Mouse (Mus musculus) MEL-GATA-1-ER (cell line): Measurements from ENCODE around the gene Phc2.
A peak's percentile ranks its signal among the peaks of the same experiment; 100 is the strongest.
"Not testable (repeated sequence)": the region's sequence is repeated elsewhere in the genome, so short reads cannot be mapped to it uniquely, and the experiment has no call there.

Experiments used
- DNase-seq: peaks from one replicate; pipeline ENCODE4 v3.0.0-alpha.2; 2012; ENCODE audit warnings: low read depth; ENCODE audit errors: extremely low read depth

Gene Phc2

DNA sequence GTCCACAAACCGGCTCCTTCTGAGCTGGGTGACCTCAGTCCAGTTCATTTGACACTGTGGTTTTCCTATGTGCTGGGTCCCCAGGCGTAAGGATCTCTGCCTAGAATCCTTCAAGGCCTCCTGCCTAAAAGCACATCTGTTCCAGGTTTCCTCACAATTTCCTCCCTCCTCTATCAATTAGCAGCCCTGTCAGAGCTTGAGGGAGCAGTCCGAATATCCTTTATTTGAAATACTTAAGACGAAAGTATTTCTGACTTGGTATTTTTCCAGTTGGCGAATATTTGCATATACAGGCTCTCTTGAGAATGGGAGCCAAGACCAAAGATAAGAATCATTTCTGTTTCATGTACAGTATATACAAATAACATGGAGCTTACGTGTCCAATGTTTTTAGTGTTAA is 8.6 kb upstream of the Phc2 start:
- DNase-seq = no peak

- DNase-seq = no peak
These were observed 7.7 kb upstream of the Phc2 start for GRCm38 (mm10) chr4:128646762-128647161.

DNA sequence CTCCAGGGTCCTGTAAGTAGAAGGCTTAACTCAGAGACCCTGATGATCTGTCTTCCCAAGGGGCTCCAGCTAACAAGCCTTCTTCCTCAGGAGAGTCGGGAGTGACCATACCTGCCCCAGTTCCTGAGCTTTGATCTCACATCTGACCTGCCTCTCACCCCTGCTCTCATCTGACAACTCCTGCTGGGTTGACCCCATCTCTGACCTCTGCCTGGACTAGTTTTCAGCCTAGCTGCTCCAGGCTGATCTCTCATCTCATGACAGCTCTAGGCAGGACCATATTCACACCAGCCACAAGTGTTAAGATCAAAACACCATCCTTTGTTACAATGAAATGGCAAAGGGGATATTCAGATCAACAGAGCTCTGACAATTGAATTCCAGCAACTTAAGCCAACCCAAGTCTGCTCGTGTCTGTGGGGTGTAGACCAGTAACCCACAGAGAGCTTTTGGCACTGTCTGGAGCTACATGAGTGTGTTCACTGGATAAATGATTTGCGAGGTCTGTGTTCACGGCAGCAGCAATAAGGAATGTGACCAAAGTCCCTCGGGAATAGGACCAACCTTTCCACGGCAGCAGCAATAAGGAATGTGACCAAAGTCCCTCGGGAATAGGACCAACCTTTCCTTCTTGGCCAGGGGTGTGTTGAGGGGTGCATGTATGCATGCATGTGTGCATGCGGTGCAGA is 5.8 kb upstream of the Phc2 start:
- no peak for DNase-seq

DNA sequence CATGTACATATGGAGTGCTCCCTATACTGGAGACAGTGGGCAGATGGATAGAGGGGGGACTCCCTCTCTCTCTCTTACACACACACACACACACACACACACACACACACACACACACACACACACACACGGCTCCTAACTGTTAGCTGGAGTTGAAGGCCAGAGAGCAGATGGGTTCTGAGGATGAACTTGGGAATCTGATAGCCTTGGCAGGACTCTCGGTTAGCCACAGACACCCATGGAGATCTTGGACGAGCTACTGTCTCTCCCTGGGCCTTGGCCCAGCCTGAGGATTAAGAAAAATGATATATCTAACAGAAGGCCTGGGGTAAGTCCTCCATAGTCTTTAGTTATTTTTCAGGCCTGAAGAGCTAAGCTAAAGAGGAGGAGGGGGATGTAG is 3.0 kb upstream of the Phc2 start:
- DNase-seq = no peak

DNA sequence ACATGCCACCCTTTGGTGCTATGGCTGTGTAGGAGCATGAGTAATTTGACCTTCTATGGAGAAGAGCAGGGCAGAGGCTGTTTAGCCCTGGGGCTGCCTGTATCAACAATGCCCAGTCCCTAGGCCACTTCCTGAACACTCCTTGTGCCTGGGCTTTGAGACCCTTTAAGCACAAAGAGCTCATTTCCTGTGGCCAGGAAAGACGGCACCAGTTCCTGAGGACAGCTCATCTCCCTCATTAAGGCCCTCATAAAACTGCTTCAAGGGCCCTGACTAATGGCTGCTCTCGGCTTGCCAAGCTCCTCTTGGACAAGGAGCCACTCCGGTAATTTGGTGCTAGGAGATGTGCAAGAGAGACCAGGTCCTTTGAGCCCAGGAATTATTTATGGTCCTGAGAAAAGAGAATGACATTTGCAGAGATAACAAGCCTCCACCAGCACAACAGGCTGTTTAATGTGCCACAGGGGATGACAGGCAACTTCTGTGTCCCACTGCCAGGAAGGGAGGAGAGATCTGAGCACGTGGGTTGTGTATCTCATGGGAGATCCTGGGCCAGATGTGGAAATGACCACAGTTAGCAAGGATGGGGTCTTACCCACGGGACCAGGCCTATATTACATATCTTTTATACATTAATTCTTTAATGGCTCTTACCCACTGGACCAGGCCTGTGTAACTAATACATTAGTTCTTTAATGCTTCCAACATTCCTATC is 1.8 kb upstream of the Phc2 start:
- no peak for DNase-seq

DNA sequence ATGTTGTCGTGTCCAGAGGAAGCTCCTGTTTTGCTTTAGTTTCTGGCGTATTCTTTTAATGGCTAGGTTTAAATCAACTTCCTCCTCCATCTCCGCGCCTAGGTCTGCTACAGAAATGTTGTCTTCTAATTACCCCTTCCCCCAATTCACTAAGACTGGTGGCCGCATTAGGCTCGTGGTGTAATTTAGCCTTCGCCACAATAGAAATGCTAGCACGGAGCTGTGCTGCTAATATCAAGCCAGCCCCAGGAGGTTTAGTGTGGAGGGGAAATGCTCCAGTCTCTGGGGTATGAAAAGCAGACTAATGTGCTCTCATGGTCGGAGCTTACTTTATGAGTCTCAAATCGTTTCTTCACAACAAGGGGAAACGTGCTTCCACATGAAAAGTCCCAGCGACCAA is 944 bp downstream of the Phc2 start:
- DNase-seq = no peak

- DNase-seq = no peak
These were observed 5.7 kb downstream of the Phc2 start for GRCm38 (mm10) chr4:128660196-128660595.

GRCm38 (mm10) chr4:128661063-128661462 is 6.6 kb downstream of the Phc2 start:
- no peak for DNase-seq

DNA sequence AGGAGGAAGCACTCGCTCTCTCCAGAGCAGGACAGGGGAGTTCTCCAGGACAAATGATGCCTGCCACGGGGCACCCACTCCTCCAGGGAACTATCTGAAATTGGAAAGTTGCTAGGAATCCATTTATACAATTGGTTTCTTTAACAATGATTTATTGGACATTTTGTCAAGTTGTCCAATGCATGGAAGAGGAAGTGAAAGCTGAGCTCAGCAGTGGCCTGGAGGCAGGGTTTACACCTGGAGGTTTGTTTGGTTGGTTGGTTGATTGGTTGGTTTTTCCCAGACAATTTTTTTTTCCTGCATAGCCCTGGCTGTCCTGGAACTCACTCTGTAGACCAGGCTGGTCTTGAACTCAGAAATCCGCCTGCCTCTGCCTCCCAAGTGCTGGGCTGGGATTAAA is 9.5 kb downstream of the Phc2 start:
- no peak for DNase-seq

DNA sequence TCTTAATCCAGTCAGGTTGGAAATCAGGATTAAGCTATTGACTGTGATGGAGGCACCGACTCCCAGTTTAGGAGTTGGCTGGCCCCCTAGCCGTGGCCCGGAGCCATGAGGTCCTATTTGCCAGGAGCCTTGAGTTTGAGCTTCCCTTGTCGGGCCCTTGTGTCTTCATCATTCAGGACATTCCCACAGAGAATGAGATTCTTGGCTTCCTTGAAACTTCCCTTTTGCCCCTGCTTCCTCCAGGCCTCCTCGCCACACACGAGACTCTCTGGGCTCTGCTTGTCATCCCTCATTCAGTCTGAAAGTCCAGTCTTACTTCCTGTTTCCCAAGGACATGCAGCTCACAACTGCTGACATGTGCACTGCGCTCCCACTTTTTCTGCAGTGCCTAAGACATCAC is 11.9 kb downstream of the Phc2 start:
- not testable (repeated sequence) for DNase-seq

DNA sequence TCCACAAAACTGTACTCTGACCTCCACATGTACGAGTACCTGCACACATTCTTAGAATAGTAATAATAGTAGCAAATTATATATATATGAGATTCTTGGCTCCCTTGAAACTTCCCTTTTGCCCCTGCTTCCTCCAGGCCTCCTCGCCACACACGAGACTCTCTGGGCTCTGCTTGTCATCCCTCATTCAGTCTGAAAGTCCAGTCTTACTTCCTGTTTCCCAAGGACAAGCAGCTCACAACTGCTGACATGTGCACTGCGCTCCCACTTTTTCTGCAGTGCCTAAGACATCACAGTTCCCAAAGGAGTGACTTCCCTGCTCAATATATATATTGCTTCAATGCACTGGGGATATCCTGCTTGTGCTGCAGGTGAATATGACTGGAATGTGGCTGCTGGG is 12.7 kb downstream of the Phc2 start:
- not testable (repeated sequence) for DNase-seq

DNA sequence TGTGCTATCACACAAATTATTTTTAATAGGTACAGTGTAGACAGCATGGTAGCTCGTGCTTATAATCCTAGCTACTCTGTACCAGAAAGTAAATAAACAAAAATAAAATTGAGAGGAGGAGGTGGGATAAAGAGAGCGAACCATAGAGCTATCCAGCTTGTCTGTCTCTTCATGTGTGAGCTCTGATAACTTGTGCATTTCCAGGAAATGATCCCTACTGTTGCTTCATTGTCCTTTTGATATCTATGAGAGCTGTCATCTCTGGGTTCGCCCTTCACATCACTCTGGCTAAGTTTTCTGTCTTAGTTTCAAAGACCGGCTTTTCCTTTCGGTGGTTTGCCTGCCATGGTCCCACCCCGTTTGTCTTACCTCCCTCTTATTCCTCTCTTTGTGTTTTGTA is 14.7 kb downstream of the Phc2 start:
- peak; percentile 27 for DNase-seq

DNA sequence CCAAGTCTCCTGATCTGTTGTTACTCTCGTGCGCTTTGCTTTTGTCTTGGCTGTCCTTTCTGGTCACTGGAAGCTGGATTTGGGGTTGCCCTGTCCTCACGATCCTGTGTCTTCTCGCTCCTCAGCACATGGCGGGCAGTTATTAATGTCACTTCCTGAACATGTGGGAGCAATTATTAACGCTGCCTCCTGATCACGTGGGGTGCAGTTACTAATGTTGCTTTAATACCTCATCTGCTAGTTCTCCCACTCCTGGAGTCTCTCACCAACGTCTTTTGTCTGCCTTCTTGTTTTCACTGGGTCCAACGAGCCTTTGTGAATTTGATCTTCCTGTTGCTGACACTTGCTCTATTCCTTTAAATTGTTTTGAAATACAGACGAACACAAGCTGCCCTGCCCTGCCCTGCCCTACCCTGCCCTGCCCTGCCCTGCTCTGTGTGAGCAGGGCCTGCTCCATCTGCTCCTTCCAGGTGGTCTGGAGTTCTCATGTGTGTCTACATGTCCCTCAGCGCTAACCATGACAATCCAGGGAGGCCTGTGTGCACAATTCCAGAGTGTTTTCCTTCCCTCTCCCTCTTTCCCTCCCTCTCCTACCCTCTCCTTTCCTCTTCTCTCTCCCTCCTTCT is 16.2 kb downstream of the Phc2 start:
- no peak for DNase-seq

DNA sequence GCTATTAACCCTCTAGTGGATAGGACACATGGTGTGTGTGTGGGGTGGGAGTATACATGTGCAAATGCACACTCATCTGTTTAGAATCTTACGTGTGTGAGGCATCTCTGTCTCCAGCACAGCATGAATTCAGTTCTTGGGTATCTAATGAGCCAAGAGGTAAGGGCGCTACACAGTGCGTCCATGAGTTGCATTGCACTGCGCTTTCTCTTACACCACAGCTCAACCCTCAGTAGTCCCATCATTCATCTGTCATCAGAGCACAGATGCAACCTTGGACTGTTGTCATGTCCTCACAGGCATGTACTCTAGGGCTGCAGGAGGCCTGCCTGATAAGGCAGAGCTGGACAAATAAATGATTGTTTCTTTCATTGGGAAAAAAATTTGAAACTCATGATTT is 18.0 kb downstream of the Phc2 start:
- no peak for DNase-seq

GRCm38 (mm10) chr4:128678564-128679217 is 24.2 kb downstream of the Phc2 start:
- DNase-seq = no peak

DNA sequence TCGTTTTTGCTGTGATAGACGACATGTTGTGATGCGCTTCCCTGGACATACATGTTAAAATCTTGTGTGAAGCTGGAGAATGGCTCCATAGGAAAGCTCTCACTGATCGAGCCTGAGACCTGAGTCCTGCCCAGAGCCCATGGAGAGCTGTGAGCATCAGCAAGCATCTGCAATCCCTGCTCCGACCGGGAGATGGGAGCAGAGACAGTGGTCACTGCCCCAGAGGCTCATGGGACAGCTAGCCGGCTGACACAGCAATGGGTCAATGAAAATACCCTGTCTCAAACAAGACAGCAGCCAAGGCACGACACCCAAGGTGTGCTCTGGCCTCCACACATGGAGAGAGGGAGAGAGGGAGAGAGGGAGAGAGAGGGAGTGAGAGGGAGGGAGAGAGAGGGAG is 26.6 kb downstream of the Phc2 start:
- DNase-seq = no peak

DNA sequence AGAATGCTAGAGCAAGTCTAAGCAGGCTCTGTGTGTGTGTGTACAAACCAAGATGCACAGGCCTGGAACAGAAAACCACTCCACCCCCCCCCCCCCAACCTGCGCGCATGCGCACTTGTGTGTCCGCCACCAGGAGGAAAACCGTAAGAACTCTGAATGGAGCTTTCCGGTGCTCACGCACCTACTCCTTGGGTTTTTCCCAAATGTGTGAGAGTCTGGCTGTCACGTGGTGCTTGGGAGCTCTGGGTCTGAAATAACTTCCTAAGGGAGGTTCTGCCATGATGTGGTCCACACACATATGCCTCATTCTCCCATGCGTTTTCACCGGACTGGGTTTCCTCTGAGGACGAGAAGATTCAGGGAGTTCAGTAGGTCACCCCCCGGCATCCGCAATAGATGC is 27.8 kb downstream of the Phc2 start:
- DNase-seq = no peak

DNA sequence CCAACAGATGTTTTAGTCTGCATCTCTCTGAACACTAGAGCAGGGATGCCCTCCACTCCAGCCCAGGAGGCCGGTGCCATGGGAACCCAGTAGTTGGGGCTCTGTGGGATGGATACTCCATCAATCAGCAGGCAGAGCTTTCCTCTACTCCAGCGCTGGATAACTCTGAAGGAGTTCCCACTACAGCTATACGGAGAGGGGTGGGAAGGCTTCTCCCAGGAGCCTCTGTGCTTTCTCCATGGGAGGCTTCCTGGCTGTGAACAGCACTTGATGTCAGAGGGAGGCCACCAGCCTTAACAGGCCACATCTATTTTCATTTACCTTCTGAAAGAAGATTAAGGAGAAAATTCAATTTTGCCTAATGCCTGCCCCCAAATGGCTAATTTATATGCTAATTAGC is 29.2 kb downstream of the Phc2 start:
- no peak for DNase-seq

- DNase-seq = no peak
These were observed 29.6 kb downstream of the Phc2 start for GRCm38 (mm10) chr4:128684108-128684507.

- peak; percentile 97 for DNase-seq
These were observed 34.0 kb downstream of the Phc2 start for GRCm38 (mm10) chr4:128688513-128688913.

GRCm38 (mm10) chr4:128688976-128689375 is 34.5 kb downstream of the Phc2 start:
- peak; percentile 43 for DNase-seq

GRCm38 (mm10) chr4:128689739-128690304 is 35.3 kb downstream of the Phc2 start:
- DNase-seq = peak; percentile 62
